Mouse (Mus musculus): ENCODE measurements around the gene Nelfcd.

The Nelfcd gene

GRCm38 (mm10) chr2:174415731-174416310 lies at the start of gene Nelfcd:
Nelfcd (plus strand) TSS chr2:174415804.
- peak; percentile 87 for DNase-seq (ENCODE audit: low spot score in 2 of 2)

GRCm38 (mm10) chr2:174366571-174366970 lies 49.0 kb upstream of the Nelfcd start:
- no peak for DNase-seq (ENCODE audit: low spot score in 2 of 2)

GRCm38 (mm10) chr2:174381021-174381420 lies 34.6 kb upstream of the Nelfcd start:
- DNase-seq (ENCODE audit: low spot score in 2 of 2) = no peak

- DNase-seq (ENCODE audit: low spot score in 2 of 2) = no peak
These were observed 23.7 kb upstream of the Nelfcd start for GRCm38 (mm10) chr2:174391936-174392335.

GRCm38 (mm10) chr2:174392554-174392953 lies 23.1 kb upstream of the Nelfcd start:
- no peak for DNase-seq (ENCODE audit: low spot score in 2 of 2)

- DNase-seq (ENCODE audit: low spot score in 2 of 2) = no peak
These were observed 22.2 kb upstream of the Nelfcd start for GRCm38 (mm10) chr2:174393383-174393782.

- DNase-seq (ENCODE audit: low spot score in 2 of 2) = no peak
These were observed 19.0 kb upstream of the Nelfcd start for GRCm38 (mm10) chr2:174396643-174397042.

- DNase-seq (ENCODE audit: low spot score in 2 of 2) = no peak
These were observed 18.5 kb upstream of the Nelfcd start for GRCm38 (mm10) chr2:174397065-174397464.

GRCm38 (mm10) chr2:174397881-174398280 lies 17.7 kb upstream of the Nelfcd start:
- DNase-seq (ENCODE audit: low spot score in 2 of 2) = no peak

- no peak for DNase-seq (ENCODE audit: low spot score in 2 of 2)
These were observed 15.2 kb upstream of the Nelfcd start for GRCm38 (mm10) chr2:174400396-174400795.

GRCm38 (mm10) chr2:174410222-174410621 lies 5.4 kb upstream of the Nelfcd start:
- no peak for DNase-seq (ENCODE audit: low spot score in 2 of 2)

- no peak for DNase-seq (ENCODE audit: low spot score in 2 of 2)
These were observed 2.5 kb upstream of the Nelfcd start for GRCm38 (mm10) chr2:174413127-174413526.

GRCm38 (mm10) chr2:174415001-174415730 lies 438 bp upstream of the Nelfcd start:
- no peak for DNase-seq (ENCODE audit: low spot score in 2 of 2)

- no peak for DNase-seq (ENCODE audit: low spot score in 2 of 2)
These were observed 5.5 kb downstream of the Nelfcd start for GRCm38 (mm10) chr2:174421107-174421506.

- no peak for DNase-seq (ENCODE audit: low spot score in 2 of 2)
These were observed 8.9 kb downstream of the Nelfcd start for GRCm38 (mm10) chr2:174424301-174425085.

- DNase-seq (ENCODE audit: low spot score in 2 of 2) = no peak
These were observed 11.3 kb downstream of the Nelfcd start for GRCm38 (mm10) chr2:174426856-174427255.

- DNase-seq (ENCODE audit: low spot score in 2 of 2) = no peak
These were observed 12.7 kb downstream of the Nelfcd start for GRCm38 (mm10) chr2:174428076-174428835.

GRCm38 (mm10) chr2:174428996-174429591 lies 13.5 kb downstream of the Nelfcd start:
- no peak for DNase-seq (ENCODE audit: low spot score in 2 of 2)

- no peak for DNase-seq (ENCODE audit: low spot score in 2 of 2)
These were observed 19.3 kb downstream of the Nelfcd start for GRCm38 (mm10) chr2:174434943-174435342.

- DNase-seq (ENCODE audit: low spot score in 2 of 2) = no peak
These were observed 20.6 kb downstream of the Nelfcd start for GRCm38 (mm10) chr2:174436076-174436701.

Measured in frontal cortex, postnatal 14 days (tissue).